Comparison of ENCODE assay signal across 1 mouse cellular context in genomic region chr11:62575297-62575658, GRCm38 (mm10).
TF ChIP-seq lines count a peak whose summit lies in the region.

No protein-coding gene starts in this region.

TF ChIP-seq in CH12.LX, 34 proteins besides CTCF, POLR2A, EP300 and RAD21 (continued from another document):
- TF ChIP-seq ZMIZ1 (IDR thresholded peaks at IDR 0.05; ENCODE audit: low read depth, low read length) (peak; percentile 32; the same call in 1 of the 2 replicates), TCF12 (IDR thresholded peaks at IDR 0.05; ENCODE audit: low read depth, low read length) (peak; percentile 63; the same call in 1 of the 2 replicates), HCFC1 (IDR thresholded peaks at IDR 0.05; ENCODE audit: low read depth, low read length) (no peak; the same call in 1 of the 2 replicates), E2F4 (IDR thresholded peaks at IDR 0.05; ENCODE audit: insufficient replicate concordance, low read depth, low read length) (no peak), ZC3H11A (IDR thresholded peaks at IDR 0.05; ENCODE audit: low read depth, low read length) (0 out of 2 replicates have a peak, but pooled peaks have one; percentile 19), NRF1 (IDR thresholded peaks at IDR 0.05; ENCODE audit: low read depth, low read length) (0 out of 2 replicates have a peak, but pooled peaks have one; percentile 42), KAT2A (IDR thresholded peaks at IDR 0.05; ENCODE audit: insufficient replicate concordance, low read length) (0 out of 2 replicates have a peak, but pooled peaks have one; percentile 47), JUND (conservative IDR thresholded peaks at IDR 0.05; ENCODE audit: low read depth, low read length) (no peak), MXI1 (IDR thresholded peaks at IDR 0.05; ENCODE audit: low read depth, low read length) (no peak; the same call in 1 of the 2 replicates), BHLHE40 (IDR thresholded peaks at IDR 0.05; ENCODE audit: low read depth, low read length) (no peak), MAFK (IDR thresholded peaks at IDR 0.05; ENCODE audit: insufficient replicate concordance, low read length) (no peak), USF2 (conservative IDR thresholded peaks at IDR 0.05; ENCODE audit: low read depth, low read length) (no peak), PAX5 (IDR thresholded peaks at IDR 0.05; ENCODE audit: low read length) (no peak), CHD1 (IDR thresholded peaks at IDR 0.05; ENCODE audit: low read depth, low read length) (peak; percentile 11; the same call in 1 of the 2 replicates), POLR2AphosphoS2 (IDR thresholded peaks at IDR 0.05; ENCODE audit: low read depth, low read length) (no peak), TBP (conservative IDR thresholded peaks at IDR 0.05; ENCODE audit: low read depth, low read length) (no peak), SMC3 (IDR thresholded peaks at IDR 0.05; ENCODE audit: low read depth, low read length) (peak; percentile 92), CHD2 (IDR thresholded peaks at IDR 0.05; ENCODE audit: low read length) (peak; percentile 56; the same call in 1 of the 2 replicates), NELFE (IDR thresholded peaks at IDR 0.05; ENCODE audit: low read depth, low read length) (peak; percentile 51; the same call in 1 of the 2 replicates), ZKSCAN1 (IDR thresholded peaks at IDR 0.05; ENCODE audit: borderline replicate concordance, low read depth, low read length) (no peak), UBTF (IDR thresholded peaks at IDR 0.05; ENCODE audit: low read depth, low read length) (no peak), JUN (IDR thresholded peaks at IDR 0.05; ENCODE audit: insufficient read depth, low read depth, low read length) (no peak), GABPA (IDR thresholded peaks at IDR 0.05; ENCODE audit: insufficient replicate concordance, low read depth, low read length) (no peak), MYC (IDR thresholded peaks at IDR 0.05; ENCODE audit: low read depth, low read length) (peak; percentile 77; the same call in 1 of the 2 replicates), SIN3A (IDR thresholded peaks at IDR 0.05; ENCODE audit: low read length) (peak; percentile 87; the same call in 1 of the 2 replicates), RCOR1 (conservative IDR thresholded peaks at IDR 0.05; ENCODE audit: low read depth, low read length) (no peak; the same call in 1 of the 2 replicates), MAX (IDR thresholded peaks at IDR 0.05; ENCODE audit: low read length) (peak; percentile 39; the same call in 1 of the 2 replicates), ELF1 (IDR thresholded peaks at IDR 0.05; ENCODE audit: low read depth, low read length) (peak; percentile 43; the same call in 1 of the 2 replicates)
